Mouse (Mus musculus) adrenal gland, adult 18-20 months (tissue): ENCODE data around the gene Gm11084. TPM values are rescaled to one million over a fixed set of nuclear protein-coding genes. Genes with fewer than 3 reads are reported as not detected.
"Not testable (repeated sequence)": the region's sequence is repeated elsewhere in the genome, so short reads cannot be mapped to it uniquely, and the experiment has no call there.

ENCODE experiments used
- DNase-seq, 2 experiments: peaks; one replicate each; pipeline ENCODE4 v3.0.0; 2021 to 2022; ENCODE audit warnings: low spot score in 2 of 2
- total RNA-seq, 2 experiments: library from RNA; stranded (reverse); gene quantifications; 1 replicate in 1 of 2; 2 replicates in 1 of 2; pipeline ENCODE4 v1.2.3; 2021

Gene Gm11084
- total RNA-seq, 2 experiments from 2014 or later = not detected

- DNase-seq = no peak
Observed at GRCm38 (mm10) chr2:72995346-72996097, 9.0 kb upstream of the Gm11084 start.

GRCm38 (mm10) chr2:72994165-72994564 lies 7.6 kb upstream of the Gm11084 start:
- DNase-seq = no peak

- DNase-seq = no peak
Observed at GRCm38 (mm10) chr2:72992497-72992896, 6.0 kb upstream of the Gm11084 start.

- DNase-seq = not testable (repeated sequence)
Observed at GRCm38 (mm10) chr2:72988945-72989344, 2.4 kb upstream of the Gm11084 start.

GRCm38 (mm10) chr2:72985516-72985915 lies 1.0 kb downstream of the Gm11084 start:
- no peak for DNase-seq

- DNase-seq = no peak
Observed at GRCm38 (mm10) chr2:72984806-72985205, 1.7 kb downstream of the Gm11084 start.

- DNase-seq = no peak
Observed at GRCm38 (mm10) chr2:72983211-72983610, 3.3 kb downstream of the Gm11084 start.

- DNase-seq = no peak
Observed at GRCm38 (mm10) chr2:72982110-72982785, 4.3 kb downstream of the Gm11084 start.

GRCm38 (mm10) chr2:72981441-72982109 lies 4.9 kb downstream of the Gm11084 start:
- DNase-seq = no peak

GRCm38 (mm10) chr2:72981075-72981420 lies 5.5 kb downstream of the Gm11084 start:
- DNase-seq = no peak

- peak; percentile 93 for DNase-seq
Observed at GRCm38 (mm10) chr2:72980337-72981074, 6.0 kb downstream of the Gm11084 start, which contains the start of gene Sp3. Sp3 (minus strand) TSS chr2:72980446.

GRCm38 (mm10) chr2:72979659-72980071 lies 6.9 kb downstream of the Gm11084 start:
- DNase-seq = peak; percentile 82 to 83

- peak; percentile 84 to 85 for DNase-seq
Observed at GRCm38 (mm10) chr2:72978901-72979658, 7.4 kb downstream of the Gm11084 start.

- no peak for DNase-seq
Observed at GRCm38 (mm10) chr2:72978473-72978872, 8.0 kb downstream of the Gm11084 start.

GRCm38 (mm10) chr2:72977272-72977671 lies 9.2 kb downstream of the Gm11084 start:
- no peak for DNase-seq

GRCm38 (mm10) chr2:72976036-72976435 lies 10.5 kb downstream of the Gm11084 start:
- no peak for DNase-seq

GRCm38 (mm10) chr2:72970831-72971230 lies 15.7 kb downstream of the Gm11084 start:
- DNase-seq = no peak

- DNase-seq = no peak
Observed at GRCm38 (mm10) chr2:72970302-72970701, 16.2 kb downstream of the Gm11084 start.

- DNase-seq = no peak
Observed at GRCm38 (mm10) chr2:72968536-72968935, 18.0 kb downstream of the Gm11084 start.

GRCm38 (mm10) chr2:72965450-72965849 lies 21.1 kb downstream of the Gm11084 start:
- DNase-seq = no peak
